Mouse (Mus musculus): Measurements from ENCODE around the gene Gm10358. TPM values are rescaled to one million over a fixed set of nuclear protein-coding genes. Genes with fewer than 3 reads are reported as not detected.

Gene Gm10358
- not detected for polyA plus RNA-seq (2014; fragmentation: Illumina TruSeq; extraction: RNeasy Lipid Tissue Mini Kit (QIAGEN cat#74804); ENCODE audit: low read depth, low replicate concordance)

DNA sequence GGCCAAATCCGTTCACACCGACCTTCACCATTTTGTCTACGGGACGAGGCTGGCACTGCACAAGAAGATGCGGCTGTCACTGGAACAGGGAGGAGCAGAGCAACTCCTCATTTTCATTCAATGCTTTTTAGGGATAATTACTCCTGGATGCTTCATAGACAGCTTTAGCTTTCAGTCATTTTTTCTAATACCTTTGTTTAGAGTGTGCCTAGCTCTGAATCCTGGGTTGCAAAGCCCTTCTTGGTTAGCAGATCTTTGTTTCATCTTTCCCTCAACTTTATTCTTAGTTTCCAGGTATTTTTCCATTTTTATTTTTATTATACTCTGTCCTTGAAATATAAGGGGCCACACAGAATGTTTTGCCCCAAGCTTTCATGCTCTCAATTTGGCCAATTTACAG lies at the start of gene Gm10358:
Gm10358 (minus strand) TSS at position 101 of the 400 bp plus-strand sequence.

DNA sequence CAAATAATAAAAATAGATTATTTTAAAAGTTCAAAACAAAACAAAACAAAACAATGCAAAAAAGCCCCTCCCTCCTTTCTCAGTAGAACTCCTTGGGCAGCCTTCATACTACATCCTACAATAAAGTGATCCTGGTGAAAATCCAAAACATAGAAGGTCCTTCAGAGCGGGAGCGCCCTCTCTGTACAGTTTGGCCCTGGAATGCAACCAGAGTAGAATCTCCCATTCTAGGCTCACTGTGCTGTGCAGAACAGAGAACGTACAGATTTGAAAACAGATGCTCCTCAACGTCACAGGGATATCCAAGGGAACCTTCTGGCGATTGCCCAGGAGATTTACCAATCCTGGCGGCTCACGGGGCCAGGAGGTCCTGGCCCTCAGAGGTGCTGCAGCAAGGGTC lies 42.0 kb upstream of the Gm10358 start, which contains the start of gene Iqcm:
Iqcm (plus strand) TSS at position 301 of the 400 bp plus-strand sequence.

Other genes with a start within 250 kb of the Gm10358 start
- gene Rasd2, start 192.6 kb downstream of the Gm10358 start, polyA plus RNA-seq (2014; fragmentation: Illumina TruSeq; extraction: RNeasy Lipid Tissue Mini Kit (QIAGEN cat#74804); ENCODE audit: low read depth, low replicate concordance): 3.3 TPM
- not detected for gene Iqcm, start 42.1 kb upstream of the Gm10358 start, polyA plus RNA-seq (2014; fragmentation: Illumina TruSeq; extraction: RNeasy Lipid Tissue Mini Kit (QIAGEN cat#74804); ENCODE audit: low read depth, low replicate concordance)